Mouse (Mus musculus): Measurements from ENCODE around the gene Dkk3.

Dkk3 gene

DNA sequence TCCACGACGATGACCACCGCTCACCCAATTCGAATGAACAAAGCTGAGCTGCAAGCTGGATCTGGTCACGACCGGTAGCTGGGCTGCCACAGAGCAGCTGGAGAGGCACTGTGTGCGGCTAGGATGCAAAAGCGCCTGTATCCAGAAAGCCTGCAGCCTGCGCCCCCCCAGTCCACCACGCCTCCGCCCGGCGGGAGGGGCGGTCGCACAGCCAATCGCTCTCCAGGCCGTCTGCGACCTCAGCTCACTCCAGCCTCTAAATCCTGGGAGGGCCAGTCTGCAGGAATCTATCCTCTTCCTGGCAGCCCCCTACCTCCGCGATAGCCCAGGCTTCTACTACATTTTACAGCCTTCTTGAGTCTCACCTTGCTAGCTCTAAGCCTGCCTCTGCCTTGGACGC, at the start of gene Dkk3:
Gene Dkk3 (minus strand): TSS at position 116 of the 400 bp plus-strand sequence.
- peak; percentile 59 for DNase-seq (ENCODE audit: extremely low spot score, low spot score)

DNA sequence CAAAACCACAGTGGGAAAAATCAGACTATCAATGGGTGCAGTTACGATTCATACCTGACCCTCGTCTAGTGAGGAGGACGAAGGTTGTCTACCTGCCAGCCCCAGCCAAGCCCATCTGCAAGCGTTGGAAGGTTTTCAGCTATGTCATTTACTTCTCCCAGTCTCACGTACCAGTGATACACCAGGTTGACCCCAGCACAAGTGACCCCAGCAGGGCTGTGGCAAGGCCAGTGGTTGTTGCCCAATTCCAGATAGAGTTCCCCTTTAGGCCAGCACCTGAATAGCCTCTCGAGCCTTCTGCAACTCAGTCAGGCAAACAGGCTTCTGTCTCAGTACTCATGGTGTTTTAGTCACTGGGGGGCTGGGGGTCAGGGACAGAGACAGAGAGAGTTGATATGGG, 48.9 kb upstream of the Dkk3 start:
- no peak for DNase-seq (ENCODE audit: extremely low spot score, low spot score)

DNA sequence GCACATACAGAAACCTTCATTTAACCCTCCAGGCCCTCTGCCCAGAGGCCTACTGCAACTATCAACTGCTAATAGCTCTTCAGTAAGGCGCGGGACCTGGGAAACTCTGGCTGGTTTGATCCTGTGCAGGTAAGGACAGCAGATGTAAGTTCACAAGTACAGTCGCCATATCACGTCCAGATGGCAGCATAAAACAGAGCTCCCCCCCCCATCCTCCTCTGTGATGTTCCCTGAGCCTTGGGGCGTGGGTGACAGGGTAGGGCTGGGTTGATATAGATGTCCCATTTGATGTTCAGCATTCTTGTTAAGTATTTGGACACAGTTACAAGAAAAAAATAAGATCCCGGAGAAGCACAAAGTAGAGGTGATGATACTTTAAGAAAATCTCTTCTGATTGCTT, 46.7 kb upstream of the Dkk3 start:
- no peak for DNase-seq (ENCODE audit: extremely low spot score, low spot score)

DNA sequence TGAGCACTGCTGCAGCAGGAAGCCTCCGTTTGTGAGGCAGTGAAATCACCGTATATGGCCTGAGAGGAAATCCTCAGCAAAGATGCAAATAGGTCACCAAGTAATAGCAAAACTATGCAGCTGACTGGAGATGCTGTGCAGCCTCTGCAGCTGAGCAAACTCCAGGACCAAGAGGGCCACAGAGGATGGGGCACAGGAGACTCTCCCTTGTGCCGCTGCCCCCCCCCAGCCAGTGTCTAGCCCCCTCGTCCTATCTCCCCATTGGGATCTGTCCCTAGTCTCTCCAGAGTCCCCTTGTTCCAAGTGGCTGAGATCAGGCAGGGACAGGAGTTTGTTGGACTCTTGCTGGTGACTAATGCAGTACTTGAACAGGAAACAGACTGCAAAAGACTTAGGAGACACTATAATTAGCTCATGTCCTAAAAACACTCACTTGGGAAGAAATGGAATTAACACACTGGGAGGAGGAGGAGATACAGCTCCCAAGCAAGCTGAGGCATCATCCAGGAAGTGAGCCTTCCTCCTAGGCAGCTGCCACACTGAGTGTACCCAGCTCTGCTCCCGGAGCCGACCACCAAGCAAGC, 45.6 kb upstream of the Dkk3 start:
- DNase-seq (ENCODE audit: extremely low spot score, low spot score): no peak

DNA sequence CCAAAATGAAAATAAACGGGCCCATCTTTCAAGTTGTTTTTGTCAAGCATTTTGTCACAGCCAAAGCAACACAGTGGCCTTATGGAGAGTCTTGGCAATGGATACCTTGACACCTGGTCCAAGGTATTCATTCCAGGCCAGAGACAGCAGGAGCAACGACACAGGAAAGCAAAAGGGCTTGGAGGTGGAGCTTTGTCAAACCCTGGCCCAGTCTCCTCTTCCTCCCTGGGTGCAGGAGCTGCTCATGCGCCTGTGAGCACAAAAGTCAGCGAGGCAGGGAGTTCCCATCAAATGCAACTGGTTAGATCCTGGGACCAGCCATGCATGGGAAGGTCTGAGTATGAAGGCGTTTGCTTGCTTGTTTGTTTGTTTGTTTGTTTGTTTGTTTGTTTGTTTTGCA, 45.1 kb upstream of the Dkk3 start:
- DNase-seq (ENCODE audit: extremely low spot score, low spot score): no peak

DNA sequence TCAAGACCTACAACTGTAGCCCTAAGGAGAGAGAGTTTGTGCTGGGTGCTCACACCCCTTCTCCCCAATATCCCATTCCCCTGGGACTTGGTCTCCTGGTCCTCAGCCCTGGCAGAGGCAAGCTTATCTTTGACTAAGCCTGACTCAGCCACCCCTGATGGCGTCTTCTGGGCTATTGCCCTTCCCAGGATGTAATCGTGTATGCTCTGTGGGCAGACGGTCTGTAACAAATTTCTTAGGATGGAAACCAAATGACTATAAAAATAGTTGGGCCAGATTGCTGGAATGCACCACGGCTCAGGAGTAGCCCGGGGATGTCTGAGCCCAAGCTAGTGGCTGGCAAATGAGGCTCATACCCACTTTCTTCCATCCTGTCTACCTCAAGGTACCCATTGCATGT, 44.0 kb upstream of the Dkk3 start:
- no peak for DNase-seq (ENCODE audit: extremely low spot score, low spot score)

DNA sequence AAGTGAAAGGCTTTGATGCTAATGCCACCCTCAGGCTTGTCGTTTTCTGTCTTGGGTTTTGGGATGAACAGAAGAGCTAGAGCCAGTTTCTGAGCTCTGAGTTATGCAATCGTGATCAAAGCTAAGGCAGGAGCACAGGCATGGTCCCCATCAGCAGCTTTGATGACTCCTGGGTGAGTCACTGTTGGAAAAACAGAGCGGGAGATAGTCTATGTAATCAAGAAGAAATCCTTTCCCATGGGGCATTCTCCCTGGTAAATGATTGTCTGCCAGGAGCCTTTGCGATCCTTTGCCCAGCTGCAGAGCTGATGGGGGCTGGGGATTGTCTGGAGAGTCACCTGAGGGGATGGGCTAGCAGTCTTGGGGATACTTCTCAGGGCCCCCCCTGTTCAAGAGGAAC, 43.3 kb upstream of the Dkk3 start:
- no peak for DNase-seq (ENCODE audit: extremely low spot score, low spot score)

DNA sequence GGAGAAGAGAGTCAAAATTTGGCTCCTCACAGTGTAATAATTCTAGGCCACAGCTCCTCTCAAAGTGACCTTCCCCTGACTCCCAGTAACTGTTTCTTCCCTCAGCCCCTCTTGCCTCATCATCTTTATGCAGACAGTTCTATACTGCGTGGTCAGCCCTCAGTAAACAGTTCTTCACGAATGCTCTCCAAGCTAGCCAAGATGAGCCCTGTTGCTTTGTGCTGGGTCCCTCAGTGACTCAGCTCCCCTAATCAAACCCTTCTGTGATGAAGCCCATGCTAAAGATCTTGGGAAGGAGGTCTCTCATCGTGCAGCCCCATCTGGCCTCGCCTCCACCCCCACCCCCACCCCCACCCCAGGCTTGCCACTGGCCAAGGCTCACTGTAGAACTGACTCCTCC, 41.9 kb upstream of the Dkk3 start:
- DNase-seq (ENCODE audit: extremely low spot score, low spot score): no peak

DNA sequence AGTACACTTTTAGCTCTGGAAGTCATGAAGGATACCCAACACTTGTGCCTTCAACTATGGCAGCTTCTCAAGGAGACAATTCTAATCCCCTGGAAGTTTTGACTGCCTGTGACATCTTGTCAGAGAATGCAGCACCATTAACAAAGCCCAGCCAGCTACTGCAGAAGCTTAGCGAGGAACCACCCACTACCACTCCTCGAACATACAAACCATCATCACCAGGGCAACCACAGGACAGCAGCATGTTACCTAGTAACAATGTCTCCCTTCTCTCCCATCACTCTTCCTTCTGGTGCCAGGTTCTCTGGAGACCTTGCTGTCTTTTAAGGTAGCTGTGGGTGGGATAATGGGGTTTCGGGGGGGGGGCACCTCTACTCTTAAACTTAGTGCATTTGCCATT, 40.5 kb upstream of the Dkk3 start:
- DNase-seq (ENCODE audit: extremely low spot score, low spot score): no peak

DNA sequence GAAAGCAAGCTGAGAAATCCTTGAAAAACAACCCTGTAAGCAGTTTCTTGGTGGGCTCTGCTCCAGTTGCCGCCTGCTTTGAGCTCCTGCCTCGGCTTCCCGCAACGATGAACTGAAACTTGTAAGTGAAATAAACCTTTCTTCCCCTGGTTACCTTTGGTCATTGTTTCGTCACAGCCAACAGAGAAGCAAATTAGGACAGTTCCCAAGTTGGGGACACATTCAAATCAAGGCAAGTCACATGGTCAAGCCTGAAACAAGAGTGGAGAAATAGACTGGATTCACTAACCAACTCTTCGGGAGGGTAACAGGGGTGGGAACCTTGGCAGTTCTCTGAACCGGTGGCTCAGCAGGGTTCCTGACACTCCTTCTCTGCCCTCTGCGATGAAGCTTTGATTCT, 38.6 kb upstream of the Dkk3 start:
- no peak for DNase-seq (ENCODE audit: extremely low spot score, low spot score)

DNA sequence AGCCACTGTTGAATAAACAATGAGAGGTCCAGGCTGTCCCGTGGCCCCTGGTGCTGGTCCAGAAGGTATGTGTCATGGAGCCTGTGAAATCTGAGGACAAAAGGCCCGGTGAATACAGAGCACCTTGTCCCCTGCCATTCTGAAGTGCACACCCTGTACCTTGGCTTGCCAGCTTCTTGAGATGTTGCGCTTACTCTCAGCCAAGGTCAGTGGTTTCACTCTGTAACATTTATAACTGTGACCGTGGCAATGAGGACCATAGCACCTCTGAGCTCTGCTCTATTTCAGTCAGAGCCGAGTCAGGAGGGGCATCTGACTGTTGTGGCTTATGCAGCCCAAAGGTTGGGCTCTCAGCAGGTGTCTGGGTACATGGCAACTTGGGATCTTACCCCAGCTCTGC, 35.4 kb upstream of the Dkk3 start:
- DNase-seq (ENCODE audit: extremely low spot score, low spot score): no peak

DNA sequence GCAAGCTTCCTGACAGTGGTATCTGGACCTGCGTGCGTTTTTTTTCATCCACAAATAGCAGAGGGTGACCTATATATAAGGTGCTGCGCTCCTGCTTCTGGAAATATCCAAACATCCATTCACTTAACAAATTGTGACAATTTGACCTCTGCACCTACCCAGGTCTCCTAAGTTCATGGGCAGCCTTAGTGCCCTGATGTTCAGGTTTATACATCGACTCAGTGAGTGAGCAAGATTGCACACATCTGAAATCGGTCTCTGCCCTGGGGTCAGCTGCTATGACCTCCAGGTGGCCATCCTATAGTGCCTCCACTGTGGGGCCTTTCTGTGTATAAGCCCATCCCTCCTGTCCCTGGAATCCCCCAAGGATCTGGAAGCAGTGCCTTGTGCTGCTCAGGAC, 33.9 kb upstream of the Dkk3 start:
- DNase-seq (ENCODE audit: extremely low spot score, low spot score): no peak

DNA sequence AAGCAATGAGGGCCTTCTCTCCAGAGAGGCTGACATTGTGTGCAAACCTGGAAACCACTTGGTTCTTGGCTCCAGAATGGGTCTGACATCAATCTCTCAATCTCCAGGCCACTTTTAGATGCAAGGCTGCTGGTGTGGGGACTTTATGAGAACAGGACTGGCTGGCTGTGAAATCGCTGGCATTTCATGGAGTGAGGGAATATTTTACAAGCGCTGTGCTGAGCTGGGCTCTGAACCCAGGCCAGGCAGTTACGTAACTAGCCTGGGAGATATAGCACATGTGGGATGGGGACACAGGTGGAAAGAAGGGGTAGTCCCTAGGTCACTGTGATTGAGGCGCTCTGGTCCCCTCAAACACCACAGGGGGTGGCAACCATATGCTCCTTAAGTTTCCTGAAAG, 33.4 kb upstream of the Dkk3 start:
- no peak for DNase-seq (ENCODE audit: extremely low spot score, low spot score)

DNA sequence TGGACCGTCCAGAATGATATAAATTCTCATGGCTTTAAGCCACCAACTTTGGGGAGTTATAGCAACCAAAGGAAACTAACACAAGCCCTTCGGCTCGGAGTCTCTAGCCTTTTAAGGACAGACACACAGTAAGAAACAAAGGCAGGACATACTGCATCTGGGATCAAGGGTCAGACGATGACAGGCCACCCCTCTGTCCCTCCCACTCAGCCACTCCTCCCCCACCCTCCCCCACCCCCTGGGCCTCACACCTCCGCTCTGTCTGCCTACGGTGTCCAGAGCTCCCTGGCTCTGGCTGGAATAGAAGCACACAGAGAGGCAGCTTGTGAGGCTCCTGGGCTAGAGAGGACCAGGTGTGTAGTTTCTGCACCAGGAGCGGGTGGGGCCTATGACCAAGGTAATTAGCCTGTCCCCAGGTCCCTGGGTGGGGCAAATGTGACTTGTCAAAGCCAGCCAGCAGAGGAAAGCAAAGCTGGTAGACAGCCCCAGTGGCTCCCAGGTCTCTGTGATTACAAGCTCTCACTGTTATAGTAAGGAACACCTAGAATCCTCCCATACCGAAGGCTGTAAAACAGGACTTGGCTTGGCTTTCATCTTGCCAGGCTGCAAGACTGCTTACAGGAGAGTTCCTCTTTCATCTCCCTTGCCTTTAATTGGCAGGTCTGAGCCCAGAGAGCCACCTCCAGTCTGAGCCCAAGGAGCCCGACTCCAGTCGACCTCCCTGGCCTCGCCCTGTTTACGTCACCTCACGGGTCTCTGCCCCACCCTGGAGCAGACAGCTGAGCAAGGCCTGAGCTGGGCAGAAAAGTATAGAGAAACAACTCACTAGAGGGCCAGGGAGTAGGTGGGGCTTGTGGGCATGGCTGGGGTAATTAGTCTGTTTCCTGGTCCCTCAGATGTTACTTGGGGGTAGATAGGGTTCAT, 28.9 kb upstream of the Dkk3 start:
- no peak for DNase-seq (ENCODE audit: extremely low spot score, low spot score)

DNA sequence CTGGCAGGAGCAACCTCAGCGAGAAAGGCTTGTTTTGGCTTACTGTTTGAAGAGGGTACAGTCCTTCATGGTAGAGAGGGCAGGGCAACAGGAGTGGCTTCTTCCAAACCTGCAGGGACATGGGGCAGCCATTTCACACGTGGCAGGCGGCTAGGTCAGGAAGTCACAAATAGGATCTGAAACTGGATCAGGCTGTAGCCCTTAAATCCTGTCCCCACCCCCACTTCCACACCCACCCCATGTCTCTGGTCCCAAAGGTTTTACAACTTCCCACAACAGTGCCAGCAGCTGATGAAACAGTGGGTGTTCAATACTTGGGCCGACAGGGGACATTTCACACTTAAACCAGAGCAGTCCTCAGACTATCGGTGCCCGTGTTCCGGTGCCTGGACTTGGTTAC, 28.0 kb upstream of the Dkk3 start:
- DNase-seq (ENCODE audit: extremely low spot score, low spot score): no peak

DNA sequence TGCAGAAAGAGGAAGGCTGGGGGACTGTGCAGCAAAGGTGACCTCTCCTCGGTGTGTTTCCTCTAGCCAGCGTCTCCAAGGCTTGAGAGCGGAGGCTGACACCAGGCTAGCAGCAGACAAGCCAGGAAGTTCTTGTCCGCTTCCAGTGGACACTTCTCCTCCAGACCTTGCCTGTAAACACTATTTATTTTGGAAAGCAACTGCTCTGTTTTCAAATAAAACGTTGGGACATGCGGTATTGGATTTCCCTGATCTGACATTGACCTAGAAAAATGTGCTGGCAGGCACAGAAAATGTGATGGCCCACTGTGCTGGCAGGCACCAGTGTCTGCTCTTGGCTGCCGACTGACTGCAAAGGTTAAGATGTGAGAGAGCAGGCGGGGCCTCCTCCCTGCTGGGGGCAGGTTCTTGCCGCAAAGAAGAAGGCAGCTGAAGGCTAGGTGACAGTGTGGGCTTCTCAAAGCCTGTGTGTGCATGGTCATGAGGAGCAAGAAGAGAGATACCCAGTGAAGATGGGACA, 26.4 kb upstream of the Dkk3 start:
- DNase-seq (ENCODE audit: extremely low spot score, low spot score): no peak

DNA sequence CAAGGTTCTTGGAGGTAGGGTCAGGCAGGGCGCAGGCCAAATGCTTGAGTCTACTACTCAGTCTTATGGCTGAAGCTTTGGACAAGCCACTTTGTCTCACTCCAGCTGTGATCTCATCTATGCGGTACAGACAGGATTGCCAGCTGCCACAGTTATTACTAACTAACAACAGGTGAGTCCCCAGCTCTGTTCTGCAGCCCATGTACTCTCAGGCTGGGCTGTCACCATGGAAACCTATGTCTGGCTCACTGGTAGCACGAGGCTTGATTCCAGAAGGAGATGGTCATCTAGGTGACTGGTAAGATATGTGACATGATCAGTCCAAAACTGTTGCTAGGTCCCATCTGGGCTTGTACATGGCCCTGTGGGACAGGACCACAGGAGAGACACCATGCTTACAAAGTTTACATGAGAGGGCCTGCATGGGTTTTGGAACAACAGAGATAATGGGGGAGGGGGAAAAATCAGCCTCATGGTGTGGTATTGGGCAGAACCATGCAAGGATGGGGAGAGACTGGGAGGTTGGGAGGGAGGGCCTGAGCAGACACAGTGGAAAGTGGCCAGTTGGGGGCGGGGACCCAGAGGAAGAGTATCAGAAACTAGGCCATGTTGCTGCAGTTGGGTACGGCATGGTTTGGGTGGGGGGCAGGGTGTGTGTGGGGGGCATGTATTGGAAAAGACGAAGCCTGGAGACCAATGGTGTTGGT, 25.8 kb upstream of the Dkk3 start:
- no peak for DNase-seq (ENCODE audit: extremely low spot score, low spot score)

DNA sequence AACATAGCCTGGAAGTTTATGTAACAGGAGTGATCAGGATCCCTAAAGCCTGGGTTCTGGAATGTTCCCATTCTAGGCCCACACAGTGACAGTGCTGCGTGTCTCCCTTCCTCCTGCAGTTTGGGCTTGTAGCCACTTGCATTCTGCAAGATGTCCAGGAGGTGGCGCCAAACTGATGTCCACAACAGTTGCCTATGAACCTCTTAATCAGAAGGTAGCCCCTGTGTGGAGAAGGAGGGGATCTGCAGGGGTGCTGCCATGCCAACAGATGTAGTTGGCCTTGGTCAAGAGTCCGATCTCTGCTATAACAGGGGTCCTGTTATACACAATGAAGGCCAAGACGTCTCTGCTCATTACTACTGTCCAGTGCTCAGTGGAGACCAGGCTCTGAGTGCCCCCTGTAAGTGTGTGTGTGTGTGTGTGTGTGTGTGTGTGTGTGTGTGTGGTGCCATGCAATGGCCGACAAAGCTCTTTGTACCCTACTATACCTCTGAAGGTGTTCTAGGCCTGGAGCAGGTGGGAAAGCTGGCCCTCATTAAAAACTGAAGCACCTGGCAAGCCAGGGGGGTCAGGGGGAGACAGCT, 24.5 kb upstream of the Dkk3 start:
- peak; percentile 89 for DNase-seq (ENCODE audit: extremely low spot score, low spot score)

DNA sequence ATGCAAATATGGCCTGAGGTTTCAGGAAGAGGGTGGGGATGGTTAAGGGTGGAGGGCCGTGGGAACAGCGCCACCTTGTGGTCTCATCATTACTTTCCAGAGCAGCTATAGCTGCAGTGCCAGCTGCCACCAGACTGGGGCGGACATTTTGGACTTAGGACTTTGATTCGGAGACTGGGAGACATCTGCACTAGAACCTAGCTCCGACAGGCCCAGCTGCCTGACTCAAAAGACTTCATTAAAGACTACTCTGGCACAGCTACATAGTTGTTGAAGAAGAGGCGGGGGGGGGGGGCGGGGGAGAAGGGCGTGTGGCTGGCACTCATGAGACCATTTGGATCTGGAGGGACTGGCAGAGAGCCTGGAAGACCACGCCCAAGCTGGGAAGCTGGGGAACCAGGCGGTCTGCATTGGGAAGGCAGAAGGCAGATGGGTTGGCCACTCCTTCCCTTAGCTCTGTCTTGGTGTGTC, 21.4 kb upstream of the Dkk3 start:
- peak; percentile 84 for DNase-seq (ENCODE audit: extremely low spot score, low spot score)

DNA sequence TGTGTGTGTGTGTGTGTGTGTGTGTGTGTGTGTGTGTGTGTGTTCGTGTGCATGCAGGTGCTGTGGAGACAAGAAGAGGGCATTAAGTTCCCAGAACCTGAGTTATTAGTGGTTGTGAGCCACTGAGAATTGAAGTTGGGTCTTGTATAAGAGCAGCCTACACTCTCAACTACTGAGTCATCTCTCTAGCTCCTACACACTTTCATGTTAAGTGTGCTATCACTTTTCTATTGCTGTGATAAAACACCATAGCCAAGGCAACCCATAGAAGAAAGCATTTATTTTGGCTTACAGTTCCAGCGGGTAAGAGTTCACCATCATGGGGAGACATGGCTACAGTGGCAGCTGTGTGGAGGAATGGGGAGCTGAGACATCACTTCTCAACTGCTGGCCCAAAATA, 17.8 kb upstream of the Dkk3 start:
- no peak for DNase-seq (ENCODE audit: extremely low spot score, low spot score)

DNA sequence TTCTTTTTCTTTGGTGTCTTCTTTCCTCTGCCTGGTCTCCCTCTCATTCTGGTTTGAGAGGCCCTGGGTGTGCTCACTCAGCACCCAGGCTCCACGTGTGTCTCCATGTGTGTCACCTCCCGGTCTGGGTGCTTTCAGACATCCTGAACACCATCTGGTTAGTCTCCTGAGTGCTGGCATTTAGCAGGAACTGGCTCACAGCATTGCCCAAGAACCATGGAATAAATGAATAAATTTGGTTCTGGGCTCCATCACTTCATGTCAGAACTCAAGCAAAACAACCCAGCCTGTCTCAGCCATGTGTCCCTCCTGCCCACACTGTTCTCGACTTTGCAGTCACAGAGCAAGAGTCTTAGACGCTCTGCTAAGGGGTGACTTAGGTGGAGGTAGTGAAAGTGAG, 13.8 kb upstream of the Dkk3 start:
- no peak for DNase-seq (ENCODE audit: extremely low spot score, low spot score)
